Mouse (Mus musculus) right cerebral cortex, postnatal 36 days (tissue): ENCODE data around the gene Ago4.
A peak's percentile ranks its signal among the peaks of the same experiment; 100 is the strongest.

ENCODE experiments used
- DNase-seq, 2 experiments: peaks; one replicate each; pipeline ENCODE4 v3.0.0; 2022; ENCODE audit warnings: low spot score in 2 of 2, mixed read lengths in 1 of 2

The Ago4 gene

GRCm38 (mm10) chr4:126469334-126469733 lies 63.9 kb downstream of the Ago4 start:
- DNase-seq, result no peak

DNA sequence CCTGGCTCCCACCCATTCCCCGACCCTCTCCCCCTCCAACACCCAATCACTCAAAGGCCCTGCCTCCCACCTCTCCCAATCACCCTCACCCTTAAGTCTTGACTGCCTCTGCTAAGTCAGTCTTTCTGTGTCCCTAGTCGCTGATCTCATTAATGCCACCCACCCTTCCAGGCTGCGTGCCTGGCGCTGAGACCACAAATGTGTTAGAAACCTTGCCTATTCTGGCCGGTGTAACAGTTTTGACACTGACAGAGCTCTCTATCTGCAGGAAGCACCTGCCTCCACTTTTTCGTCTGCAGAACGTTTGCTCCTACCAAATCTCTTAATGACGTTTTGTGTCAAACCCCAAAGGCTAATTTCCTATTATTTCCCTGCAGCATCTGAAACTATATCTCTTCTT lies 64.3 kb downstream of the Ago4 start:
- DNase-seq, result no peak

DNA sequence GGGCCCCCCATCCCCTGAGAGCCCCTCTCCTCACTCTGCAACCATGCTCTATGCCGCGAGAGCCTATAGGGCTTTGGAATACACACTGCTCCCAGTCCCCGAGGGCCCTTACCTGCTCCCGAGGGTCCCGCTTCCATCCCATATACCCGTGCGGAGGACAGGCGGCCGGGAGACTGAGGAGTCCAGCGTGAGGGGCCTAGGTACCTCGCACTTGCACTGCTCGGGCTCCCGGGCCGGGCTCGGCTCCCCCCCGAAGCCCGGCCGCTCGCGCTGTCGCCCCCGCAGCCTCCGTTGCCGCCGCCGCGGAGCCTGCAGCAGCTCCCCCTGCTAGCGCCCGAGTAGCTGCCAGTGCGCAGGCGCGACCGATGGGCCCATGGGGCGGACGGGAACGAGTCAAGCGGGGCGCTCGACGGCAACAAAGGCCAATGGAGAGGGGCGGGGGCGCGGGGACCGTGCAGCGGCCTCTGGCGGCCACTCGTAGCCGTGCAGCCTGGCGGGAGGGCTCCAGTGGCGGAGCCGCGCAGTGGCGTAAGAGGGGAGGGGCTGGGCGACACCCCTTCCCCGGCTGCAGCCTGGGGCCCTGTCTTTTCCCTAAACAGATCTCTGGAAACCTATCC lies 64.9 kb downstream of the Ago4 start, which contains the start of gene Ago1:
Ago1 (minus strand) TSS at position 299 of the 617 bp plus-strand sequence.
- DNase-seq, result peak; percentile 90 to 91

DNA sequence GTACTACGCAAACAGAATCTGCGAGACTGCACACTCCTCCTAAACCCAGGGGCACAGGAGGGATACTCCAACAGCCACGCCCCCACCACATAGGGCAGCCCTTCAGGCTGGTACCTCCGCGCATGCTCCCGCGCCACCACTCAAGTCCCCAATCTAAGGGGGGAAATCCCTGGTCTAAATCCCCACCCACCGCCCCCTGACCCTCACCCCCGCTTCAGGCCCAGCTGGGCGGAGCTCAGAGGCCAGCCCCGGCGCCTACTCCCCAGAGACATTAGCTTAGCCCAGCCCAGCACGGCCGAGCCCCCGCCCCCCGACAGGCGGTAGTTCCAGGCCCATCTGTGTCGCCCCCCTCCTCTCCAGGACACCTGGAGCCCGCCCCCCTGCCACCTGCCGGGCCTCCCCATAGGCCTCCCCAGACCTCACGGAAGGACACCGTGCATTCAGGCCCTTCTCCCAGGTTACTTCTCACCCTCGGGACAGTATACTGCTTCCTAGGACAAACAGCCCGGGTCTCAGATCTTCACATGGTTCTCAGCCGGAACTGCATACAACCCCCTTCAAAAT lies 65.5 kb downstream of the Ago4 start:
- DNase-seq, result peak in 1 of 2 experiments; percentile 48

- DNase-seq, result no peak
Observed at GRCm38 (mm10) chr4:126466251-126466750, 67.0 kb downstream of the Ago4 start.

- DNase-seq, result no peak
Observed at GRCm38 (mm10) chr4:126465843-126466242, 67.4 kb downstream of the Ago4 start.

GRCm38 (mm10) chr4:126464892-126465235 lies 68.4 kb downstream of the Ago4 start:
- DNase-seq, result no peak

DNA sequence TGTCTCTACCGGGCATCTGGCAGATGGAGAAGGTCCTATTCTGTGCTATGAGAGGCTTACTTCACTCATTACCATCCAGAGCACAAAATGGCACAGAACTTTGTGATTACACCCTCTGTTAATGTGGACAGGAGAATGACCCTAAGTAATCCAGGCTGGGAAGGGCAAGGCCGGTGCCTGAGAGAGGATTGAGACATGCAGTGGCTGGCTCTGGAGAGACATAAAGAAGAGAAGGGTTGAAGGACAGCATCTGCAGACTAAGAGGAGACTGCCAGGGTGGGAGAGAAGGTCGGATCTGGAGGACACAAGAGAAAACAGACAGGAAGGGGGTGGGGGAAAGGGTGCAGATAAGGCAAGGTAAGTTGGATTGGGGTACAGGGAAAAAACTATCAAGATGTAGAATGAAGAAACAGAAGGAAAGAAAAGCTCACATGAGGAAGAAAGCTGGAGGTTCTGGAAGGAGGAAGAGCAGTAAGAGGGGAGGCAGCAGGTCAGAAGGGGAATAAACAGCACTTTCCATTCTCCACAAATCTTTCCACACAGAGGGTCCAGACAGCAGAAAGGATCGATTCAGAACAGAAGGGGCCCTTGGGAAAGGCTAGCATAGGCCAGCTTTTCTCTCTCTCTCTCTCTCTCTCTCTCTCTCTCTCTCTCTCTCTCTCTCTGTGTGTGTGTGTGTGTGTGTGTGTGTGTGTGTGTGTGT lies 68.9 kb downstream of the Ago4 start:
- no peak for DNase-seq

DNA sequence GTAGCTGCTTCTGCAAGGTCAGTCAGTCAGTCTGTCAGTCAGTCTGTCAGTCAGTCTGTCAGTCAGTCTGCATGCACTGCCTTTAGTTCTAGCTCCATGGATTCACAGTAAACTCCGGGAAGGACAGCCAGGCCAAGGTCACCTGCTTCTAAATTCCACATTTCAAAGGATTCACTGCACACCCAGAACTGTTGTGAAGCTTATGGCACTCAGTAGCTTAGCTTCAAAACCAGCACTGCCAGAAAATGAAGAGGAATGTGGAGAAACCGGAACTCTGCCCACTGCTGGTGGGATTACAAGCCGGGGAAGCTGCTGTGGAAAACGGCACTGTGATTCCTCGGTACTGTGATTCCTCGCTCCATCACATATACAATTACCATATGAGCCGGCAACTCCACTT lies 77.8 kb downstream of the Ago4 start:
- DNase-seq, result no peak

DNA sequence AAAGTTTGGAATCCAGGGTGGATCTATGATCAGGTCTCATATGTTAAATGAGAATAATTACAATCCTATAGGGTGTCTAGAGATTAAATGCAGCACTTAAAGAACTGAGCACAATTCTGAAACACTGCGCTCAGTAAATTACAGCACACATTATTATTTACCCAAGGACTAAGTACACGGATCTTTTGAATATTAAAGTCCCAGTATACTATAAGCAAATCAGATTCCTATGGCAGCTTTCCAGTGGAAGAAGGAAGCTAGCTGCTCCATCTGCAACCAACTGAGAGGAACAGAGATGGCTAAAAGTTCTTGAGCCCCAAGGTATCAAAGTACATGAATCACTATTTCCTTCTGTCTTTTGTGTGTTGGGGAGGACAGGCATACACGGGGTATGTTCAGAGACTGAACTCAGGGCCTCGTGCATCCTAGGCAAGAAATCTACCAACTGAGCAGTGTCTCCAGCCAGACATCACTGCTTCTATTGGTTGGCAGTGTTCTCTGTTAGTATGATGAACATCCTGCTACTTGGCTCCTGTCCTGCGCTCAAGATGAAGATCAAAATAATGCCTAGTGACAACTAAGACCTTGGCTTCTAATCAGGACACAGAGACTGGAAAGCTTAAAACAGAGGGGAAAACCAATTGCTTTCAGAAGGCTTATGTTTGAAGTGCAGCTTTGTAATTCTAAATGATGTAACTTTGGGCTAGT lies 78.6 kb downstream of the Ago4 start:
- DNase-seq, result no peak

DNA sequence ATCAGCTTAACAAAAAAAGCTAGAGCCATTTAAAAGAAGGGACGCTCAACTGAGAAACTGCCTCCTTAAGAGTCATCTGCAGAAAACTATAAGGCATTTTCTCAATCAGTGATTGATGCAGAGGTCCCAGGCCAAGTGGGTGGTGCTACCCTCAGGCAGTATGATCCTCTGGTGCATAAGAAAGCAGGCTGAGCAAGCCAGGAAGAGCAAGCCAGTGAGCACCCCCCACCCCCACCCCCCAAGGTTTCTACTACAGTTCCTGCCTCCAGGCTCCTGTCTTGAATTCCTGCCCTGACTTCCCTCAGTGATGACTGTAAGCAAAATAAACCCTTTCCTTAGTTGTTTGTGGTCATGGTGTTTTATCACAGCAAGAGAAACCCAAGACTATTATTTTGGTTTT lies 83.0 kb downstream of the Ago4 start:
- no peak for DNase-seq

GRCm38 (mm10) chr4:126447126-126447525 lies 86.1 kb downstream of the Ago4 start:
- no peak for DNase-seq

DNA sequence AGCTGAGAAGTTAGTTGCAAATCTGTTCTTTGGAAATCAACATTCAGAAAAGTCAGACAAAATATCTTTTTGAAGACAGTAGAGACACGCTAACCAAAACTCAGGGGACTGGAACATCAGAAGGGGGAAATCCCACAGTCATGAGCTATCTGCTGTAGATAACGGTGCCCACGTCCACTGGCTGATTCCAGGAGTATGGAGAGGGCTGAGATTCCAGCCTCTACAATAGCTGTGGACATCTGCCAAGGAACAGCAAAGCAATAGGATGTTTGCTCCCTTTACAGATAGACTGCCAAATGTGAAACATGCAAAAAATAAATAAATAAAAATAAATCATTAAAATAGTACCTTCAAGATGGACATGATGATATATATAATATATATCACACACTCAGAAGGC lies 88.7 kb downstream of the Ago4 start:
- no peak for DNase-seq
